Mouse (Mus musculus) liver, embryonic 16.5 days (tissue): Measurements from ENCODE around the gene Hsd17b12. TPM values are rescaled to one million over a fixed set of nuclear protein-coding genes. Genes with fewer than 3 reads are reported as not detected.

ENCODE experiments used
- ATAC-seq: fragments of 200-750 bp; cut with Nextera tagmentation; 2 replicates; pipeline ENCODE4 v1.8.0; 2017; ENCODE audit warnings: low read depth, mild to moderate bottlenecking, moderate number of reproducible peaks, moderate library complexity
- H3K27ac ChIP-seq: fragments of 300-500 bp; sonication (generic); 2 replicates; pipeline ENCODE4 v1.5.1; 2014; ENCODE audit warnings: mild to moderate bottlenecking, low read length
- H3K27me3 ChIP-seq: fragments of 300-500 bp; sonication (generic); 2 replicates; pipeline ENCODE4 v1.6.1; 2014; ENCODE audit warnings: low read depth, low read length, mixed read lengths; ENCODE audit not compliant: control insufficient read depth, insufficient read depth
- H3K36me3 ChIP-seq: fragments of 300-500 bp; sonication (generic); 2 replicates; pipeline ENCODE4 v1.6.1; 2014; ENCODE audit warnings: mild to moderate bottlenecking; ENCODE audit not compliant: control insufficient read depth, insufficient read depth
- H3K4me1 ChIP-seq: fragments of 300-500 bp; sonication (generic); 2 replicates; pipeline ENCODE4 v1.6.1; 2014; ENCODE audit warnings: low read depth, low read length, mixed read lengths; ENCODE audit not compliant: control insufficient read depth
- H3K4me2 ChIP-seq: fragments of 300-500 bp; sonication (generic); 2 replicates; pipeline ENCODE4 v1.6.1; 2014; ENCODE audit warnings: low read depth, low read length, mixed read lengths
- H3K4me3 ChIP-seq: fragments of 300-500 bp; sonication (generic); 2 replicates; pipeline ENCODE4 v1.5.1; 2014; ENCODE audit warnings: low read depth, mild to moderate bottlenecking, low read length
- H3K9ac ChIP-seq: fragments of 300-500 bp; sonication (generic); 2 replicates; pipeline ENCODE4 v1.6.1; 2014; ENCODE audit warnings: low read depth, low read length
- H3K9me3 ChIP-seq: fragments of 300-500 bp; sonication (generic); replicated peaks from 2 replicates; pipeline ENCODE4 v1.6.1; 2016; ENCODE audit warnings: low read length; ENCODE audit not compliant: control insufficient read depth
- WGBS: fragments of 180-500 bp; shearing (Covaris S2); extraction: QIAGEN DNeasy Blood & Tissue Kit; methylation state at CpG from one replicate; pipeline ENCODE4 v1.1.7; 2014; ENCODE audit not compliant: insufficient replicate concordance; 5-methylcytosine and 5-hydroxymethylcytosine counted together
- polyA plus RNA-seq: library from polyadenylated mRNA; unstranded; fragments of >200 nt; fragmentation: Nextera tagmentation; extraction: Ambion mirVana; gene quantifications from 2 replicates; pipeline ENCODE4 v1.2.1, GENCODE M21; 2015

The Hsd17b12 gene
- polyA plus RNA-seq, 1 experiment from 2014 or later = 78.6 TPM

GRCm38 (mm10) chr2:94042461-94042860 lies 115.3 kb downstream of the Hsd17b12 start:
- H3K27ac ChIP-seq = no peak overlapping the region
- 74% methylated on average over 3 of the region's 3 CpGs for WGBS

GRCm38 (mm10) chr2:94040391-94041125 lies 117.2 kb downstream of the Hsd17b12 start:
- no peak overlapping the region for H3K4me3 ChIP-seq
- ATAC-seq = no peak
- no peaks in the 10 kb centered on the region for H3K9me3 ChIP-seq
- no peak overlapping the region for H3K4me2 ChIP-seq
- H3K27me3 ChIP-seq = no peaks in the 10 kb centered on the region
- H3K27ac ChIP-seq = no peak overlapping the region
- WGBS = 69% methylated on average over 5 of the region's 5 CpGs
- H3K4me1 ChIP-seq = no peaks in the 10 kb centered on the region; the same call in 1 of the 2 replicates
- no peak overlapping the region for H3K9ac ChIP-seq
- no peaks in the 10 kb centered on the region for H3K36me3 ChIP-seq

More at GRCm38 (mm10) chr2:94042461-94042860, 115.3 kb downstream of the Hsd17b12 start:
- H3K4me2 ChIP-seq = no peak overlapping the region
- no peaks in the 10 kb centered on the region for H3K27me3 ChIP-seq
- no peak for ATAC-seq
- no peaks in the 10 kb centered on the region for H3K36me3 ChIP-seq
- H3K9ac ChIP-seq = no peak overlapping the region
- H3K9me3 ChIP-seq = no peaks in the 10 kb centered on the region
- no peak overlapping the region for H3K4me3 ChIP-seq
- H3K4me1 ChIP-seq = no peaks in the 10 kb centered on the region; the same call in 1 of the 2 replicates

GRCm38 (mm10) chr2:94035428-94036331 lies 122.1 kb downstream of the Hsd17b12 start:
- H3K4me1 ChIP-seq = no peaks in the 10 kb centered on the region
- H3K36me3 ChIP-seq = peaks cover 2% of the 10 kb centered on the region
- 64% methylated on average over 9 of the region's 9 CpGs for WGBS
- no peak overlapping the region for H3K4me3 ChIP-seq
- H3K4me2 ChIP-seq = no peak overlapping the region
- H3K9me3 ChIP-seq = no peaks in the 10 kb centered on the region
- no peak overlapping the region for H3K27ac ChIP-seq
- no peak for ATAC-seq
- no peak overlapping the region for H3K9ac ChIP-seq
- no peaks in the 10 kb centered on the region for H3K27me3 ChIP-seq

- H3K9ac ChIP-seq = no peak overlapping the region
- H3K4me2 ChIP-seq = no peak overlapping the region
- no peak overlapping the region for H3K4me3 ChIP-seq
- no peaks in the 10 kb centered on the region for H3K27me3 ChIP-seq
- H3K36me3 ChIP-seq = peaks cover 2% of the 10 kb centered on the region
- no peak for ATAC-seq
- H3K9me3 ChIP-seq = no peaks in the 10 kb centered on the region
- H3K4me1 ChIP-seq = no peaks in the 10 kb centered on the region
- no peak overlapping the region for H3K27ac ChIP-seq
Measured at GRCm38 (mm10) chr2:94030602-94031001, 127.2 kb downstream of the Hsd17b12 start.

GRCm38 (mm10) chr2:94024637-94025036 lies 133.1 kb downstream of the Hsd17b12 start:
- Histone ChIP-seq H3K9ac (no peak overlapping the region), H3K36me3 (no peaks in the 10 kb centered on the region), H3K27me3 (no peaks in the 10 kb centered on the region), H3K27ac (no peak overlapping the region), H3K4me3 (no peak overlapping the region), H3K4me1 (no peaks in the 10 kb centered on the region), H3K9me3 (no peaks in the 10 kb centered on the region), H3K4me2 (no peak overlapping the region)
- ATAC-seq = no peak
- WGBS = 30% methylated on average over 6 of the region's 6 CpGs

- Histone ChIP-seq H3K4me2 (peak within 1 kb of the TSS; percentile 72), H3K27ac (peak within 1 kb of the TSS; percentile 47; the same call in 1 of the 2 replicates), H3K4me3 (peak within 1 kb of the TSS; percentile 82), H3K9me3 (no peaks in the 10 kb centered on the region), H3K9ac (peak within 1 kb of the TSS; percentile 80), H3K27me3 (no peaks in the 10 kb centered on the region), H3K36me3 (no peaks in the 10 kb centered on the region), H3K4me1 (peaks cover 5% of the 10 kb centered on the region)
- ATAC-seq = peak; percentile 99
- 4% methylated on average over 47 of the region's 47 CpGs for WGBS
Measured at GRCm38 (mm10) chr2:94010335-94011291, 147.2 kb downstream of the Hsd17b12 start, which contains the start of gene Alkbh3. Gene Alkbh3 (minus strand): TSS chr2:94010807.

- Histone ChIP-seq H3K27ac (no peak overlapping the region), H3K9me3 (no peaks in the 10 kb centered on the region), H3K27me3 (no peaks in the 10 kb centered on the region), H3K4me1 (no peaks in the 10 kb centered on the region), H3K4me3 (no peak overlapping the region), H3K4me2 (no peak overlapping the region), H3K9ac (no peak overlapping the region), H3K36me3 (peaks cover 6% of the 10 kb centered on the region)
- 4% methylated on average over 2 of the region's 2 CpGs for WGBS
- ATAC-seq = 0 out of 2 replicates have a peak, but pooled peaks have one; percentile 30
Measured at GRCm38 (mm10) chr2:94002331-94002730, 155.4 kb downstream of the Hsd17b12 start.

GRCm38 (mm10) chr2:94001918-94002317 lies 155.8 kb downstream of the Hsd17b12 start:
- ATAC-seq = no peak
- WGBS = 72% methylated on average over 4 of the region's 4 CpGs
- Histone ChIP-seq H3K4me2 (no peak overlapping the region), H3K9ac (no peak overlapping the region), H3K4me1 (no peaks in the 10 kb centered on the region), H3K9me3 (no peaks in the 10 kb centered on the region), H3K36me3 (peaks cover 6% of the 10 kb centered on the region), H3K27me3 (no peaks in the 10 kb centered on the region), H3K4me3 (no peak overlapping the region), H3K27ac (no peak overlapping the region)
